Mouse (Mus musculus) C2C12 (cell line): ENCODE measurements around the gene Cep164.

Experiments
- CEBPB ChIP-seq: IDR thresholded peaks from one replicate; pipeline ENCODE4 v1.6.1; 2011; ENCODE audit warnings: low read depth, mild to moderate bottlenecking, control low read depth, moderate library complexity
- CTCF ChIP-seq: IDR thresholded peaks from one replicate; pipeline ENCODE4 v1.5.1; 2011; ENCODE audit not compliant: control insufficient read depth, insufficient read depth, insufficient read length
- FOSL1 ChIP-seq: IDR thresholded peaks from one replicate; pipeline ENCODE4 v1.8.0; 2011; ENCODE audit warnings: mild to moderate bottlenecking, low read length; ENCODE audit not compliant: poor library complexity, insufficient read depth, severe bottlenecking
- MAX ChIP-seq: IDR thresholded peaks from one replicate; pipeline ENCODE4 v1.6.1; 2011; ENCODE audit warnings: mild to moderate bottlenecking, control low read depth
- MYOD1 ChIP-seq: IDR thresholded peaks from one replicate; pipeline ENCODE4 v1.6.1; 2011; ENCODE audit warnings: low read depth; ENCODE audit not compliant: control insufficient read depth, insufficient read length
- MYOG ChIP-seq: IDR thresholded peaks from one replicate; pipeline ENCODE4 v1.6.1; 2011; ENCODE audit not compliant: control insufficient read depth, insufficient read length; ENCODE audit errors: extremely low read depth
- USF1 ChIP-seq: IDR thresholded peaks from one replicate; pipeline ENCODE4 v1.6.1; 2011; ENCODE audit warnings: low read depth, mild to moderate bottlenecking, control low read depth, moderate library complexity

DNA sequence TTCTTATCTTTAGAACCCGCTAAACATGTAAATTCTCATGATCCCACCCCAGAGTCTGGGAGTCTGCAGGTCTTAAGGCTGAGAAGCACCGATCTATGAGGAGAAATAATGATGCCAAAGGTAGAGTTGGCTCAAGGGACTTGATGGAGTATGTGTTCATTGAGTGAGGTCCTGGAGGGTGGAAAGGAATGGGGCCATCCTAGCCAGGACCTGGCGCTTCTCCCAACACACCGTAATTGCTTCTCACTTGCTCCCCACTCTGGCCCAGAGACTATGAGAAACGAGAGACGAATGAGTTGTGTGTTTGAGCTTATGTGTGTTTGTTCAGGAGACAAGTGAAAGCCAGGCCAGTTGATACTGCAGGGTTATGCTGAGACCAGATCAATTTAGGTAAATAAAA lies 13.0 kb upstream of the Cep164 start:
- TF ChIP-seq CTCF (no peak), MAX (no peak), MYOG (no peak), USF1 (no peak), FOSL1 (no peak), CEBPB (no peak), MYOD1 (no peak)
